ENCODE assay signal across 12 mouse cellular contexts in genomic region chr11:46059887-46060650, GRCm38 (mm10). TPM values are rescaled to one million over a fixed set of nuclear protein-coding genes. Genes with fewer than 3 reads are reported as not detected.
DNase-seq lines count a peak whose midpoint lies in the region; ATAC-seq and TF ChIP-seq lines count a peak whose summit lies in the region.
"Had no signal": no experiment of that assay in that cellular context is flagged by ENCODE, and none has a peak within 500 bp of the region (broad histone marks: within the 10 kb centered on the region; RNA-seq: fewer than 3 reads in every experiment).

No protein-coding gene starts in this region.

- no peak for TF ChIP-seq POLR2A in cortical plate, adult 2 months (IDR thresholded peaks at IDR 0.05; ENCODE audit: extremely low read depth, insufficient read depth, low read length)

- peak; percentile 50 to 60 for DNase-seq in cerebellum, postnatal 10 days
- no peak for DNase-seq in cerebellum, adult 8-10 months
- DNase-seq in left cerebral cortex, adult 2 months (ENCODE audit: extremely low spot score in 1 of 2, low spot score in 2 of 2): no peak
- no peak for DNase-seq in left cerebral cortex, adult 9 months (ENCODE audit: low spot score in 2 of 2)
- no peak for DNase-seq in urinary bladder, adult 18-20 months (ENCODE audit: low spot score in 2 of 2)
- DNase-seq: cerebellum, adult 9-11 months; left cerebral cortex, postnatal 4 days had no signal

- no peaks in the 10 kb centered on the region for H3K27me3 ChIP-seq in C2C12 (ENCODE audit: control insufficient read depth, insufficient read depth, insufficient read length)
- no peaks in the 10 kb centered on the region for H3K27me3 ChIP-seq in forebrain, embryonic 16.5 days (replicated peaks; ENCODE audit: control insufficient read depth, insufficient read depth, low read length)
- H3K27me3 ChIP-seq: neural tube, embryonic 12.5 days had no signal

- H3K79me3 ChIP-seq in C2C12 (ENCODE audit: low read depth): peaks cover 1% of the 10 kb centered on the region

- H3ac ChIP-seq in C2C12 (ENCODE audit: control insufficient read depth, insufficient read length, low read depth): no peak overlapping the region

- intact Hi-C loops in left cerebral cortex, adult 2 months (cut with DNase I): loop anchor here (5.0 kb wide), 1 partner anchor 113 kb away; no protein-coding TSS in a partner anchor

- no peaks in the 10 kb centered on the region for H3K9me3 ChIP-seq in forebrain, embryonic 16.5 days (ENCODE audit: control insufficient read depth, low read length)
- H3K9me3 ChIP-seq: hindbrain, embryonic 10.5 days; neural tube, embryonic 12.5 days had no signal

- ATAC-seq in forebrain, embryonic 16.5 days: no peak

- no peak overlapping the region for H3K4me2 ChIP-seq in forebrain, embryonic 16.5 days (ENCODE audit: low read length)
- H3K4me2 ChIP-seq: neural tube, embryonic 12.5 days had no signal

- peaks cover 36% of the 10 kb centered on the region for H3K79me2 ChIP-seq in C2C12 (ENCODE audit: control insufficient read depth, insufficient read depth)

- H3K4me3 ChIP-seq in left cerebral cortex, adult 2 months: no peak overlapping the region
- no peak overlapping the region for H3K4me3 ChIP-seq in C2C12 (ENCODE audit: insufficient read depth, poor library complexity, severe bottlenecking)
- no peak overlapping the region for H3K4me3 ChIP-seq in cortical plate, adult 2 months (ENCODE audit: insufficient read depth, low read length)
- no peak overlapping the region for H3K4me3 ChIP-seq in forebrain, embryonic 16.5 days (replicated peaks; ENCODE audit: low read length)
- H3K4me3 ChIP-seq: hindbrain, embryonic 10.5 days; neural tube, embryonic 12.5 days had no signal

- WGBS in forebrain, embryonic 16.5 days: 84% methylated on average over 8 of the region's 8 CpGs

- H3K9ac ChIP-seq in forebrain, embryonic 16.5 days (replicated peaks; ENCODE audit: low read depth, low read length): no peak overlapping the region
- H3K9ac ChIP-seq: neural tube, embryonic 12.5 days had no signal

- H3K36me3 ChIP-seq in C2C12 (ENCODE audit: control insufficient read depth, insufficient read depth): no peaks in the 10 kb centered on the region
- H3K36me3 ChIP-seq in forebrain, embryonic 16.5 days (ENCODE audit: control insufficient read depth, insufficient read depth): no peaks in the 10 kb centered on the region; the same call in 1 of the 2 replicates

- H3K4me1 ChIP-seq in cortical plate, adult 2 months (ENCODE audit: control insufficient read depth, insufficient read depth, low read length): peaks cover 4% of the 10 kb centered on the region; the same call in 1 of the 2 replicates
- peaks cover 22% of the 10 kb centered on the region for H3K4me1 ChIP-seq in forebrain, embryonic 16.5 days (replicated peaks; ENCODE audit: control insufficient read depth, insufficient read depth, low read length)

- H3K27ac ChIP-seq in left cerebral cortex, adult 2 months: no peak overlapping the region
- H3K27ac ChIP-seq in cortical plate, adult 2 months (ENCODE audit: insufficient read depth, low read length): no peak overlapping the region
- H3K27ac ChIP-seq in forebrain, embryonic 16.5 days (ENCODE audit: low read length): no peak overlapping the region
- H3K27ac ChIP-seq: hindbrain, embryonic 10.5 days; neural tube, embryonic 12.5 days had no signal

- TF ChIP-seq CTCF in left cerebral cortex, adult 2 months (IDR thresholded peaks at IDR 0.05): peak; percentile 37
- peak; percentile 30 for TF ChIP-seq CTCF in C2C12 (IDR thresholded peaks at IDR 0.05; ENCODE audit: control insufficient read depth, insufficient read depth, insufficient read length)
- TF ChIP-seq CTCF in cortical plate, adult 2 months (IDR thresholded peaks at IDR 0.05; ENCODE audit: extremely low read depth, insufficient read depth, low read length): 0 out of 2 replicates have a peak, but pooled peaks have one; percentile 5

TF ChIP-seq in C2C12, 6 proteins besides CTCF, POLR2A, EP300 and RAD21:
- no peak for TF ChIP-seq CEBPB (IDR thresholded peaks at IDR 0.05; ENCODE audit: low read depth)
- TF ChIP-seq MYOG (IDR thresholded peaks at IDR 0.05; ENCODE audit: control insufficient read depth, extremely low read depth, insufficient read length): no peak
- no peak for TF ChIP-seq MYOD1 (IDR thresholded peaks at IDR 0.05; ENCODE audit: control insufficient read depth, insufficient read length, low read depth)
- no peak for TF ChIP-seq FOSL1 (IDR thresholded peaks at IDR 0.05; ENCODE audit: insufficient read depth, low read length, poor library complexity, severe bottlenecking)
- TF ChIP-seq MAX (IDR thresholded peaks at IDR 0.05): no peak
- no peak for TF ChIP-seq USF1 (IDR thresholded peaks at IDR 0.05; ENCODE audit: low read depth)

RNA-seq across cellular contexts. Expression of gene Adam19, which starts 4.3 kb away (rescaled TPM):
- 10 to 100 TPM; 19.1 to 19.8 TPM for total RNA-seq in left cerebral cortex, adult 2 months (2021)
- polyA plus RNA-seq in C2C12 (2012; fragmentation: generic; extraction: Trizol): 14.0 TPM
- 9.6 and 9.9 TPM in 2 replicates for polyA plus RNA-seq in cortical plate, adult 2 months (2012; rRNA removed)
- 9.7 and 10.8 TPM in 2 replicates for polyA plus RNA-seq in forebrain, embryonic 16.5 days (2015; fragmentation: Nextera tagmentation; extraction: Ambion mirVana)

RNA-seq across cellular contexts. Expression of gene Gm12166, which starts 7.9 kb away (rescaled TPM):
- total RNA-seq in left cerebral cortex, adult 2 months (2021): 1 to 10 TPM; 2.7 to 3.8 TPM
- polyA plus RNA-seq in C2C12 (2012; fragmentation: generic; extraction: Trizol): 4.0 TPM
- 6.8 and 11.1 TPM in 2 replicates for polyA plus RNA-seq in cortical plate, adult 2 months (2012; rRNA removed)
- polyA plus RNA-seq in forebrain, embryonic 16.5 days (2015; fragmentation: Nextera tagmentation; extraction: Ambion mirVana): 4.1 and 5.0 TPM in 2 replicates

Comparison
In these comparisons a context has a peak if more than half of its experiments do, and no peak if none do; other contexts are left out.
1. DNase-seq: peak in cerebellum, postnatal 10 days (2 of 2); none in cerebellum, adult 8-10 months (single experiment), left cerebral cortex, adult 2 months (0 of 2), left cerebral cortex, adult 9 months (0 of 2) and urinary bladder, adult 18-20 months (0 of 2).
2. Peak in every context shown above with its lines, with median percentiles within 50 percentile points of each other: CTCF ChIP-seq.